Mouse (Mus musculus) CH12.LX (cell line): ENCODE data around the gene Rhof. TPM values are rescaled to one million over a fixed set of nuclear protein-coding genes. Genes with fewer than 3 reads are reported as not detected.

ENCODE experiments used
- DNase-seq: peaks from one replicate; pipeline ENCODE4 v3.0.0-alpha.2; 2013; ENCODE audit errors: extremely low read depth
- H3K27ac ChIP-seq: 2 replicates; pipeline ENCODE4 v1.5.1; 2012; ENCODE audit warnings: low read depth, mild to moderate bottlenecking, control low read depth, moderate library complexity; ENCODE audit not compliant: insufficient read depth
- H3K27me3 ChIP-seq: replicated peaks from 2 replicates; pipeline ENCODE3; 2012; ENCODE audit warnings: inconsistent platforms
- H3K36me3 ChIP-seq, 2 experiments: replicated peaks in 1 of 2; 2 replicates each; pipeline versions ENCODE3 to v1.6.1; 2012; ENCODE audit warnings: inconsistent platforms in 1 of 2, low read length in 1 of 2, mild to moderate bottlenecking in 1 of 2, mixed read lengths in 1 of 2, moderate library complexity in 1 of 2; ENCODE audit not compliant: control insufficient read depth in 1 of 2, insufficient read depth in 1 of 2
- H3K4me1 ChIP-seq, 2 experiments: 2 replicates each; pipeline ENCODE4 v1.6.1; 2012; ENCODE audit warnings: inconsistent platforms in 1 of 2, moderate library complexity in 1 of 2; ENCODE audit not compliant: insufficient read depth in 2 of 2, control insufficient read depth in 1 of 2
- H3K4me2 ChIP-seq: 2 replicates; pipeline ENCODE4 v1.6.1; 2012; ENCODE audit warnings: low read depth, mild to moderate bottlenecking, control low read depth; ENCODE audit not compliant: poor library complexity, insufficient read depth, severe bottlenecking
- H3K4me3 ChIP-seq, 3 experiments: fragments of 150-350 bp in 1 of 3; sonication (generic) in 1 of 3; replicated peaks in 1 of 3; 2 replicates each; pipeline versions ENCODE3 to v1.5.1; 2011 to 2012; ENCODE audit warnings: low read depth in 2 of 3, low read length in 2 of 3, mild to moderate bottlenecking in 2 of 3, moderate library complexity in 2 of 3, control low read depth in 1 of 3, improper control_type of control experiment in 1 of 3, inconsistent platforms in 1 of 3, mixed read lengths in 1 of 3; ENCODE audit not compliant: poor library complexity in 1 of 3
- H3K79me2 ChIP-seq: replicated peaks from 2 replicates; pipeline ENCODE4 v1.6.1; 2012; ENCODE audit warnings: mild to moderate bottlenecking, moderate library complexity; ENCODE audit not compliant: control insufficient read depth, poor library complexity, insufficient read depth, severe bottlenecking; ENCODE audit errors: extremely low read depth
- H3K9ac ChIP-seq: 2 replicates; pipeline ENCODE4 v1.6.1; 2012; ENCODE audit warnings: low read depth, mild to moderate bottlenecking, control low read depth, moderate library complexity; ENCODE audit not compliant: insufficient read depth
- H3K9me3 ChIP-seq: replicated peaks from 2 replicates; pipeline ENCODE3; 2012; ENCODE audit warnings: low read length, inconsistent platforms, mixed read lengths
- CHD1 ChIP-seq: IDR thresholded peaks from 2 replicates; pipeline ENCODE4 v1.6.1; 2012; ENCODE audit warnings: low read depth, low read length, improper control_type of control experiment, inconsistent platforms
- CTCF ChIP-seq, 2 experiments: IDR thresholded peaks in 1 of 2; conservative IDR thresholded peaks in 1 of 2; 2 replicates each; pipeline ENCODE4 v1.5.1; 2011 to 2012; ENCODE audit warnings: low read depth in 2 of 2, low read length in 2 of 2, improper control_type of control experiment in 1 of 2, inconsistent platforms in 1 of 2, mild to moderate bottlenecking in 1 of 2, moderate library complexity in 1 of 2
- JUN ChIP-seq: IDR thresholded peaks from 2 replicates; pipeline ENCODE4 v1.6.1; 2011; ENCODE audit warnings: low read depth, mild to moderate bottlenecking, low read length, improper control_type of control experiment, moderate library complexity; ENCODE audit not compliant: insufficient read depth
- KAT2A ChIP-seq: IDR thresholded peaks from 2 replicates; pipeline ENCODE4 v1.6.1; 2012; ENCODE audit warnings: low read length, improper control_type of control experiment, inconsistent platforms; ENCODE audit not compliant: insufficient replicate concordance
- MAFK ChIP-seq: IDR thresholded peaks from 2 replicates; pipeline ENCODE4 v1.6.1; 2011; ENCODE audit warnings: low read length, improper control_type of control experiment; ENCODE audit not compliant: insufficient replicate concordance
- MAZ ChIP-seq: IDR thresholded peaks from 2 replicates; pipeline ENCODE4 v1.6.1; 2012; ENCODE audit warnings: low read depth, mild to moderate bottlenecking, inconsistent platforms, low read length, improper control_type of control experiment, moderate library complexity
- MEF2A ChIP-seq: IDR thresholded peaks from 2 replicates; pipeline ENCODE4 v1.6.1; 2014; ENCODE audit warnings: low read depth, mild to moderate bottlenecking, inconsistent platforms, low read length, improper control_type of control experiment, borderline replicate concordance
- MXI1 ChIP-seq: IDR thresholded peaks from 2 replicates; pipeline ENCODE4 v1.6.1; 2011; ENCODE audit warnings: mild to moderate bottlenecking, low read depth, low read length, improper control_type of control experiment
- MYC ChIP-seq: IDR thresholded peaks from 2 replicates; pipeline ENCODE4 v1.6.1; 2011; ENCODE audit warnings: low read depth, mild to moderate bottlenecking, improper control_type of control experiment, low read length
- NELFE ChIP-seq: IDR thresholded peaks from 2 replicates; pipeline ENCODE4 v1.6.1; 2011; ENCODE audit warnings: low read depth, low read length, improper control_type of control experiment
- NRF1 ChIP-seq: IDR thresholded peaks from 2 replicates; pipeline ENCODE4 v1.6.1; 2014; ENCODE audit warnings: low read depth, mild to moderate bottlenecking, inconsistent platforms, low read length, improper control_type of control experiment, moderate library complexity
- PAX5 ChIP-seq: IDR thresholded peaks from 2 replicates; pipeline ENCODE4 v1.6.1; 2012; ENCODE audit warnings: low read length, inconsistent platforms, mixed read lengths
- POLR2A ChIP-seq: IDR thresholded peaks from 2 replicates; pipeline ENCODE4 v1.6.1; 2011; ENCODE audit warnings: low read depth, mild to moderate bottlenecking, improper control_type of control experiment, low read length
- POLR2AphosphoS2 ChIP-seq: IDR thresholded peaks from 2 replicates; pipeline ENCODE4 v1.6.1; 2011; ENCODE audit warnings: low read depth, low read length, improper control_type of control experiment
- RAD21 ChIP-seq: IDR thresholded peaks from 2 replicates; pipeline ENCODE4 v1.6.1; 2011; ENCODE audit warnings: low read depth, mild to moderate bottlenecking, low read length, improper control_type of control experiment, moderate library complexity
- SIN3A ChIP-seq: IDR thresholded peaks from 2 replicates; pipeline ENCODE4 v1.6.1; 2012; ENCODE audit warnings: low read length, improper control_type of control experiment, inconsistent platforms
- SMC3 ChIP-seq: IDR thresholded peaks from 2 replicates; pipeline ENCODE4 v1.6.1; 2011; ENCODE audit warnings: low read depth, low read length, improper control_type of control experiment
- TBP ChIP-seq: conservative IDR thresholded peaks from 2 replicates; pipeline ENCODE4 v1.6.1; 2011; ENCODE audit warnings: low read depth, low read length, improper control_type of control experiment
- TCF12 ChIP-seq: IDR thresholded peaks from 2 replicates; pipeline ENCODE4 v1.6.1; 2014; ENCODE audit warnings: low read depth, mild to moderate bottlenecking, inconsistent platforms, low read length, improper control_type of control experiment
- UBTF ChIP-seq: IDR thresholded peaks from 2 replicates; pipeline ENCODE4 v1.6.1; 2012; ENCODE audit warnings: low read depth, mild to moderate bottlenecking, inconsistent platforms, low read length, improper control_type of control experiment, moderate library complexity
- USF1 ChIP-seq: IDR thresholded peaks from 2 replicates; pipeline ENCODE4 v1.6.1; 2014; ENCODE audit warnings: low read depth, mild to moderate bottlenecking, inconsistent platforms, low read length, improper control_type of control experiment
- ZC3H11A ChIP-seq: IDR thresholded peaks from 2 replicates; pipeline ENCODE4 v1.6.1; 2012; ENCODE audit warnings: low read depth, mild to moderate bottlenecking, inconsistent platforms, low read length, improper control_type of control experiment
- ZKSCAN1 ChIP-seq: IDR thresholded peaks from 2 replicates; pipeline ENCODE4 v1.6.1; 2012; ENCODE audit warnings: low read depth, inconsistent platforms, low read length, improper control_type of control experiment, borderline replicate concordance
- ZMIZ1 ChIP-seq: IDR thresholded peaks from 2 replicates; pipeline ENCODE4 v1.6.1; 2012; ENCODE audit warnings: low read depth, mild to moderate bottlenecking, inconsistent platforms, low read length, improper control_type of control experiment
- dilution Hi-C: fragments of 300-500 bp; cut with MboI; formaldehyde crosslinking; loops from 2 replicates; pipeline ENCODE4 v1.14.3; 2020; ENCODE audit warnings: low sequenced_read_pairs; ENCODE audit not compliant: extremely low pct_unique_long_range_greater_than_20kb, extremely low pct_ligation_motif_present
- in situ Hi-C: fragments of 300-500 bp; cut with MboI; formaldehyde crosslinking; loops from 3 replicates; pipeline ENCODE4 v1.14.3; 2019; ENCODE audit warnings: low sequenced_read_pairs, low pct_ligation_motif_present, low pct_unique_long_range_greater_than_20kb, mixed read lengths
- polyA plus RNA-seq: library from polyadenylated mRNA; unstranded; fragments of >175 nt; gene quantifications from 2 replicates; pipeline ENCODE4 v1.2.1, GENCODE M21; 2012; ENCODE audit warnings: low read depth; ENCODE audit not compliant: insufficient read length
- total RNA-seq, 2 experiments: library from RNA; depleted of rRNA; stranded (reverse); fragments of 300-350 nt in 1 of 2; fragments of >200 nt in 1 of 2; gene quantifications; 2 replicates each; pipeline ENCODE4 v1.2.3; 2012 to 2014

Gene Rhof
- total and polyA plus RNA-seq, 3 experiments: 33.6 to 56.9 (median 45.4) TPM

DNA sequence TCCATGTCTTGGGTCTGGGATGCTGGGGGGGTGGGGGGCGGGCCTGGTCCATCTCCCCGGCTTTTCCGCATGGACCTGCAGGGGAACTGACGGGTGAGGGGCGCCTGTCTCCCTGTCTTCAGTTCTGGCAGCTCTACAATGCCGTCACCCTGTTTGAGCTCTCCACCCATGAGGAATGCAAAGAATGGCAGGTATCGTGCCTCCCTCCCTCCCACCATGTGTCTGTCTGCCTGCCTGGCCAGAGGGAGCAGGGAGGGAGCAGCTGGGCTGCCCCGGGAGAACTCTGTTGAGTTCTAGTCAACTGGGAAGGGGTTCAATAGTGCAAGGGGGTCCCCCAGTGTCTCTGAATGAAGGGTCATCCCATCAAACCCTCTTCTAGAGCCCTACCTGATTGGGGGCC is 16.4 kb downstream of the Rhof start:
- TF ChIP-seq POLR2AphosphoS2 (no peak), NELFE (no peak), MEF2A (no peak), ZC3H11A (no peak), CHD1 (no peak), ZMIZ1 (no peak), MAFK (no peak), TBP (no peak), KAT2A (no peak), USF1 (no peak), ZKSCAN1 (no peak), UBTF (no peak), PAX5 (no peak), POLR2A (no peak), NRF1 (no peak), MYC (no peak), TCF12 (no peak), JUN (no peak), MXI1 (no peak), MAZ (no peak)
- Histone ChIP-seq H3K27ac (no peak overlapping the region), H3K9me3 (no peaks in the 10 kb centered on the region), H3K27me3 (no peaks in the 10 kb centered on the region), H3K9ac (no peak overlapping the region), H3K4me1 (peaks cover 0 to 8% of the 10 kb centered on the region in 2 experiments; a peak in 2 of 4 replicates), H3K36me3 (peaks cover 41 to 83% of the 10 kb centered on the region in 2 experiments), H3K4me3 (no peak overlapping the region), H3K79me2 (no peaks in the 10 kb centered on the region), H3K4me2 (no peak overlapping the region)
- no peak for DNase-seq
- in situ Hi-C loops: no loop called here
- dilution Hi-C loops: no loop called here

DNA sequence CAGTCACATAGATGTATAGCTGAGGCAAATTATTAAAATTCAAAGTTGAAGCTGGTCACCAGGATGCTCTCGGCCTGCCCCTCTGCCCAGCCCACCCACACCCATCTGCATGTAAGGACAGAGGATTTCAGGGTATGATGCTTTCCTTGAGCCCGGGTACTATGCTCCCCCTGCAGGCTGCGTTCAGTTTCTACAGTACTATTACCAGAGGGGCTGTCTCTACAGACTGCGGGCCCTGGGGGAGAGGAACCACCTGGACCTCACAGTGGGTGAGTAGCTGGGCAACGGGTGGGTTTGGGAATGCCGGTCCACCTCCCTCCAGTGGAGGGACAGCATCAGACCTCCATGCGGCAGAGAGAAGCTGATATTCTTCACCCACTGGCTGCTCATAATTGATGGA is 17.6 kb downstream of the Rhof start:
- DNase-seq: no peak
- H3K79me2 ChIP-seq: no peaks in the 10 kb centered on the region

More for the DNA sequence above, 17.6 kb downstream of the Rhof start:
- no peaks in the 10 kb centered on the region for H3K9me3 ChIP-seq
- no peak overlapping the region for H3K9ac ChIP-seq
- in situ Hi-C loops: no loop called here
- dilution Hi-C loops: no loop called here
- H3K27ac ChIP-seq: no peak overlapping the region
- H3K4me2 ChIP-seq: no peak overlapping the region
- TF ChIP-seq SIN3A (no peak), RAD21 (peak; percentile 59), UBTF (no peak), SMC3 (peak; percentile 75), MAZ (no peak), CTCF (conservative IDR thresholded peaks at IDR 0.05 in 1 of 2, IDR thresholded peaks at IDR 0.05 in 1 of 2; ENCODE audit: low read depth in 2 of 2, low read length in 2 of 2) (peak in 1 of 2 experiments; percentile 72; a peak in 2 of 4 replicates)
- H3K4me1 ChIP-seq: peaks cover 0 to 8% of the 10 kb centered on the region in 2 experiments; a peak in 2 of 4 replicates
- H3K27me3 ChIP-seq: no peaks in the 10 kb centered on the region
- H3K4me3 ChIP-seq: no peak overlapping the region
- peaks cover 29 to 74% of the 10 kb centered on the region in 2 experiments for H3K36me3 ChIP-seq
